Mouse (Mus musculus) left cerebral cortex, adult 2 months (tissue): ENCODE measurements at regions not wholly inside any gene's neighbourhood (a gene's known extent, or its start where the extent isn't known, plus 50 kb on each side); places are given as distances from the start of the nearest gene placed in this dataset.
"Not testable (repeated sequence)": the region's sequence is repeated elsewhere in the genome, so short reads cannot be mapped to it uniquely, and the experiment has no call there.

ENCODE experiments used
- DNase-seq, 2 experiments: peaks; one replicate each; pipeline ENCODE4 v3.0.0; 2021 to 2022; ENCODE audit warnings: low spot score in 2 of 2, mixed read lengths in 1 of 2; ENCODE audit errors: extremely low spot score in 1 of 2
- H3K27ac ChIP-seq: fragments of 200-600 bp; 2 replicates; pipeline ENCODE4 v1.8.1; 2022
- H3K4me3 ChIP-seq: fragments of 200-600 bp; 2 replicates; pipeline ENCODE4 v1.8.1; 2022
- CTCF ChIP-seq: fragments of 200-600 bp; IDR thresholded peaks from 2 replicates; pipeline ENCODE4 v1.8.1; 2022; ENCODE audit warnings: antibody characterized with exemption, mild to moderate bottlenecking, moderate library complexity
- intact Hi-C: fragments of 180-260 bp; cut with DNase I; formaldehyde crosslinking; loops from one replicate; pipeline ENCODE4 v1.15.1; 2025

- not testable (repeated sequence) for H3K4me3 ChIP-seq, H3K27ac ChIP-seq
- intact Hi-C loops, result loop anchor here (5.0 to 10.0 kb wide), 2 partner anchors 158 to 230 kb away; no protein-coding TSS in a partner anchor
Observed at GRCm38 (mm10) chr1:177877223-177877622, 80.9 kb upstream of the Adss start.

GRCm38 (mm10) chr1:177901566-177901965, 81.7 kb upstream of the Catspere2 start:
- no peak overlapping the region for H3K4me3 ChIP-seq
- H3K27ac ChIP-seq, result no peak overlapping the region
- TF ChIP-seq CTCF, result no peak
- DNase-seq, result no peak
- intact Hi-C loops, result no loop called here

More at GRCm38 (mm10) chr1:177877223-177877622, 80.9 kb upstream of the Adss start:
- not testable (repeated sequence) for DNase-seq

GRCm38 (mm10) chr1:177928391-177929010, 54.7 kb upstream of the Catspere2 start:
- DNase-seq, H3K27ac ChIP-seq, intact Hi-C loops, H3K4me3 ChIP-seq: not testable (repeated sequence)
